Mouse (Mus musculus): ENCODE measurements around the gene 2200002D01Rik. TPM values are rescaled to one million over a fixed set of nuclear protein-coding genes. Genes with fewer than 3 reads are reported as not detected.
A peak's percentile ranks its signal among the peaks of the same experiment; 100 is the strongest.

Gene 2200002D01Rik
- polyA plus RNA-seq (2014; fragmentation: Nextera tagmentation; extraction: Ambion mirVana): 0.50 and 0.75 TPM in 2 replicates

GRCm38 (mm10) chr7:29248261-29248841 lies at the start of gene 2200002D01Rik:
2200002D01Rik (minus strand) TSS chr7:29248466.
- H3K27me3 ChIP-seq (ENCODE audit: control insufficient read depth, insufficient read depth, low read length): peaks cover 5% of the 10 kb centered on the region; the same call in 1 of the 2 replicates
- no peaks in the 10 kb centered on the region for H3K4me1 ChIP-seq (ENCODE audit: control insufficient read depth, insufficient read depth, low read length)
- no peaks in the 10 kb centered on the region for H3K9me3 ChIP-seq (ENCODE audit: control insufficient read depth, low read length)
- H3K27ac ChIP-seq (ENCODE audit: low read depth, low read length): no peak within 1 kb of the TSS
- peak within 1 kb of the TSS; percentile 32; the same call in 1 of the 2 replicates for H3K9ac ChIP-seq (replicated peaks; ENCODE audit: low read depth, low read length)
- peak within 1 kb of the TSS; percentile 21 for H3K4me2 ChIP-seq (ENCODE audit: low read depth, low read length)
- no peaks in the 10 kb centered on the region; the same call in 1 of the 2 replicates for H3K36me3 ChIP-seq (ENCODE audit: control insufficient read depth, insufficient read depth, low read length)
- no peak within 1 kb of the TSS for H3K4me3 ChIP-seq (ENCODE audit: low read depth, low read length)
- no peak for ATAC-seq (ENCODE audit: low read depth)
- WGBS: 15% methylated on average over 20 of the region's 20 CpGs

DNA sequence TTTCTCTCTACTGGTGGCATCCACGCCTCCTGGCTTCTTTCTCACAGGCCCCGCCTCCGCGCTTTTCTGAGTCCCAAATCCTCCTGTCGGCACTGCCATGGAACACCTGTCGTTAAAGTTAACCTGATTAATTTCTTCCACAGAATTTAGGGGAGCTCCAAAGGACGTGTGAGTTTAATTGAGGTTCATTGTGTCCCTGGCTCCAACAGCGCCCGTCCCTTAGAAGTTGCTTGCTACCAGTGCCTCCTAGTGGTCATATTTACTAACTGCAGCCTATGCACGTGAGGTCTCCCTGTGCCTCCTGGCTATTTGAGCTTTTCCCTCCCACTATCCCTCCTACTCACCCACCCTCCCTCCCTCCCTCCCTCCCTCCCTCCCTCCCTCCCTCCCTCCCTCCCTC lies 48.7 kb upstream of the 2200002D01Rik start:
- Histone ChIP-seq H3K4me3 (ENCODE audit: low read depth, low read length) (no peak overlapping the region), H3K9me3 (ENCODE audit: control insufficient read depth, low read length) (no peaks in the 10 kb centered on the region), H3K4me1 (ENCODE audit: control insufficient read depth, insufficient read depth, low read length) (peaks cover 6% of the 10 kb centered on the region; the same call in 1 of the 2 replicates), H3K4me2 (ENCODE audit: low read depth, low read length) (no peak overlapping the region), H3K36me3 (ENCODE audit: control insufficient read depth, insufficient read depth, low read length) (no peaks in the 10 kb centered on the region), H3K9ac (replicated peaks; ENCODE audit: low read depth, low read length) (no peak overlapping the region), H3K27ac (ENCODE audit: low read depth, low read length) (no peak overlapping the region), H3K27me3 (ENCODE audit: control insufficient read depth, insufficient read depth, low read length) (no peaks in the 10 kb centered on the region)
- 10% methylated on average over 10 of the region's 10 CpGs for WGBS
- ATAC-seq (ENCODE audit: low read depth): no peak

GRCm38 (mm10) chr7:29295861-29296647 lies 47.8 kb upstream of the 2200002D01Rik start:
- Histone ChIP-seq H3K9me3 (ENCODE audit: control insufficient read depth, low read length) (no peaks in the 10 kb centered on the region), H3K9ac (replicated peaks; ENCODE audit: low read depth, low read length) (no peak overlapping the region), H3K27ac (ENCODE audit: low read depth, low read length) (no peak overlapping the region), H3K4me2 (ENCODE audit: low read depth, low read length) (no peak overlapping the region), H3K27me3 (ENCODE audit: control insufficient read depth, insufficient read depth, low read length) (no peaks in the 10 kb centered on the region), H3K4me1 (ENCODE audit: control insufficient read depth, insufficient read depth, low read length) (peaks cover 6% of the 10 kb centered on the region; the same call in 1 of the 2 replicates), H3K4me3 (ENCODE audit: low read depth, low read length) (no peak overlapping the region), H3K36me3 (ENCODE audit: control insufficient read depth, insufficient read depth, low read length) (no peaks in the 10 kb centered on the region)
- no peak for ATAC-seq (ENCODE audit: low read depth)
- 80% methylated on average over 24 of the region's 24 CpGs for WGBS

GRCm38 (mm10) chr7:29294111-29294761 lies 46.0 kb upstream of the 2200002D01Rik start:
- H3K9me3 ChIP-seq (ENCODE audit: control insufficient read depth, low read length): no peaks in the 10 kb centered on the region
- 55% methylated on average over 13 of the region's 13 CpGs for WGBS
- H3K4me1 ChIP-seq (ENCODE audit: control insufficient read depth, insufficient read depth, low read length): peaks cover 6% of the 10 kb centered on the region; the same call in 1 of the 2 replicates
- no peaks in the 10 kb centered on the region for H3K36me3 ChIP-seq (ENCODE audit: control insufficient read depth, insufficient read depth, low read length)
- ATAC-seq (ENCODE audit: low read depth): no peak
- H3K27ac ChIP-seq (ENCODE audit: low read depth, low read length): no peak overlapping the region
- H3K27me3 ChIP-seq (ENCODE audit: control insufficient read depth, insufficient read depth, low read length): no peaks in the 10 kb centered on the region
- no peak overlapping the region for H3K4me2 ChIP-seq (ENCODE audit: low read depth, low read length)
- H3K9ac ChIP-seq (replicated peaks; ENCODE audit: low read depth, low read length): no peak overlapping the region
- no peak overlapping the region for H3K4me3 ChIP-seq (ENCODE audit: low read depth, low read length)

GRCm38 (mm10) chr7:29293131-29294065 lies 45.1 kb upstream of the 2200002D01Rik start:
- Histone ChIP-seq H3K9me3 (ENCODE audit: control insufficient read depth, low read length) (no peaks in the 10 kb centered on the region), H3K9ac (replicated peaks; ENCODE audit: low read depth, low read length) (no peak overlapping the region; the same call in 1 of the 2 replicates), H3K4me2 (ENCODE audit: low read depth, low read length) (no peak overlapping the region), H3K27me3 (ENCODE audit: control insufficient read depth, insufficient read depth, low read length) (no peaks in the 10 kb centered on the region), H3K4me1 (ENCODE audit: control insufficient read depth, insufficient read depth, low read length) (peaks cover 6% of the 10 kb centered on the region; the same call in 1 of the 2 replicates), H3K36me3 (ENCODE audit: control insufficient read depth, insufficient read depth, low read length) (no peaks in the 10 kb centered on the region), H3K4me3 (ENCODE audit: low read depth, low read length) (no peak overlapping the region), H3K27ac (ENCODE audit: low read depth, low read length) (peak overlapping the region; percentile 2)
- no peak for ATAC-seq (ENCODE audit: low read depth)
- 14% methylated on average over 19 of the region's 19 CpGs for WGBS

DNA sequence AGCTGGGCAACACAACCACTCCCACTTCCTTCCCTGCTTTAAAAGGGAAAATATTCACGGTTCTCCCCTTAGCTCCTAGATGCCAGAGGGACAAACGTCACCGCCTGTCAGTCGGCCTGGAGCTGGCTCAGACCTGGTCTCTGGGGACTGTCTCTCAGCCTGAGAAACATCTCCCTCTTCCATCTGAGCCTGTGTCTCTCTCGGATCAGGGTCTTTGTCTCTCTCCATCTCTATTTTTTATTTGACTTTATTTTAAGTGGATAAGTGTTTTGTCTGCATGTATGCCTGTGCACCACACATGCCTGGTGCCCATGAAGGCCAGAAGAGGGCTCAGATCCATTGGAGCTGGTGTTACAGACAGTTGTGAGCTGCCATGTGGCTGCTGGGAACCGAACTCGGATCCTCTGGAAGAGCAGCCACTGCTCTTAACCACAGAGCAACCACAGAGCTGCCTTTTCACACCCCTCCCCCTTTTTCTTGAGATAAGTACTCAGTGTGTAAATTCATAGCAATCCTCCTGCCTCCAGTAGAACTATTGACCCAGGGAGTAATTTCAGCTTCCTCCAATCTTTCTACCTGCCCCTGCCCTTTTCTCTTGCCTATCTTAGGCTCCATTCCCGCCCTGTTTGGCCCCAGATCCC lies 44.3 kb upstream of the 2200002D01Rik start:
- no peak overlapping the region for H3K4me3 ChIP-seq (ENCODE audit: low read depth, low read length)
- no peak for ATAC-seq (ENCODE audit: low read depth)
- no peaks in the 10 kb centered on the region for H3K27me3 ChIP-seq (ENCODE audit: control insufficient read depth, insufficient read depth, low read length)
- H3K36me3 ChIP-seq (ENCODE audit: control insufficient read depth, insufficient read depth, low read length): no peaks in the 10 kb centered on the region
- H3K9me3 ChIP-seq (ENCODE audit: control insufficient read depth, low read length): no peaks in the 10 kb centered on the region
- H3K4me2 ChIP-seq (ENCODE audit: low read depth, low read length): no peak overlapping the region
- no peak overlapping the region; the same call in 1 of the 2 replicates for H3K9ac ChIP-seq (replicated peaks; ENCODE audit: low read depth, low read length)
- WGBS: 25% methylated on average over 8 of the region's 8 CpGs
- H3K4me1 ChIP-seq (ENCODE audit: control insufficient read depth, insufficient read depth, low read length): peaks cover 6% of the 10 kb centered on the region; the same call in 1 of the 2 replicates
- peak overlapping the region; percentile 2; the same call in 1 of the 2 replicates for H3K27ac ChIP-seq (ENCODE audit: low read depth, low read length)

- no peaks in the 10 kb centered on the region for H3K36me3 ChIP-seq (ENCODE audit: control insufficient read depth, insufficient read depth, low read length)
- no peak overlapping the region for H3K9ac ChIP-seq (replicated peaks; ENCODE audit: low read depth, low read length)
- no peak overlapping the region for H3K4me2 ChIP-seq (ENCODE audit: low read depth, low read length)
- no peaks in the 10 kb centered on the region for H3K9me3 ChIP-seq (ENCODE audit: control insufficient read depth, low read length)
- H3K4me1 ChIP-seq (ENCODE audit: control insufficient read depth, insufficient read depth, low read length): peaks cover 6% of the 10 kb centered on the region; the same call in 1 of the 2 replicates
- H3K4me3 ChIP-seq (ENCODE audit: low read depth, low read length): no peak overlapping the region
- WGBS: 13% methylated on average over 6 of the region's 7 CpGs
- H3K27me3 ChIP-seq (ENCODE audit: control insufficient read depth, insufficient read depth, low read length): no peaks in the 10 kb centered on the region
- peak; percentile 32; the same call in 1 of the 2 replicates for ATAC-seq (ENCODE audit: low read depth)
- peak overlapping the region; percentile 3; the same call in 1 of the 2 replicates for H3K27ac ChIP-seq (ENCODE audit: low read depth, low read length)
These were observed 43.6 kb upstream of the 2200002D01Rik start for GRCm38 (mm10) chr7:29291616-29292457.

Data from neural tube, embryonic 14.5 days (tissue).